Mouse (Mus musculus): ENCODE data around the gene Mov10l1.

The Mov10l1 gene

DNA sequence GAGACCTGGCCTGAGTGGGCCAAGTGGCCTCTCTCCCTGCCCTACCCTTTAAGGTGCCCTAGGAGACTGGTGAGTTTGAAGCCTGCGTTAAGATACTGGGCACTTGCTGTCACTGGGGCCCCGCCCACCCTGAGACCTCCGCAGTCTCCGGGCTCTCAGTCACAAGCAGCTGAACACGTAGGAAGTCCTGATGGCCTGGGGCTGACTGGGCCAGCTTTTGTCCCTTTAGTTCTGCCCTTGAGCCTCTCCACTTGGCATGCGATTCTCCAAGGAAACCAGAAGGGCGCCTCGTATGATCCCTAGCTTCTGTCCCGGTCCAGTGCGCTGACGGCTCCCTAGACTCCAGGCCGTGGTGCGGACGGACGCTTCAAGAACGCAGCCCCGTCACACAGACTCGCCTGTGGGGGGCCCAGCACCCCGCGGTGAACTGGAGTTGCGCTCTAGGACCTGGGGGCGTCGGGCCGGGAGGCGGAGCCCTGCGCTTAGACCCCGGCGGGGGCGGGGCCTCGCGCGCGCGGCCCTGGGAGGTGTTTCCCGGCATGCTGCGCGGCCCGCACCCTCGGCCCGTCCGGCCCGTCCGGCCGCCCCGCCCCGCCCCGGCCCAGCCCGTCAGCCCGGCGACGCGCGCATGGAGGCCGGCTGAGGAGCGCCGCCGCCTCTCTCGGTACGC lies 92.9 kb downstream of the Mov10l1 start:
- peak; percentile 95 for DNase-seq (ENCODE audit: low spot score)

- peak; percentile 71 for DNase-seq (ENCODE audit: low spot score)
Measured at GRCm38 (mm10) chr15:89076156-89076731, 93.5 kb downstream of the Mov10l1 start.

- peak; percentile 90 for DNase-seq (ENCODE audit: low spot score)
Measured at GRCm38 (mm10) chr15:89078208-89078836, 95.6 kb downstream of the Mov10l1 start.

GRCm38 (mm10) chr15:89083906-89084305 lies 101.2 kb downstream of the Mov10l1 start:
- DNase-seq (ENCODE audit: low spot score): no peak

- DNase-seq (ENCODE audit: low spot score): no peak
Measured at GRCm38 (mm10) chr15:89084826-89085225, 102.1 kb downstream of the Mov10l1 start.

DNA sequence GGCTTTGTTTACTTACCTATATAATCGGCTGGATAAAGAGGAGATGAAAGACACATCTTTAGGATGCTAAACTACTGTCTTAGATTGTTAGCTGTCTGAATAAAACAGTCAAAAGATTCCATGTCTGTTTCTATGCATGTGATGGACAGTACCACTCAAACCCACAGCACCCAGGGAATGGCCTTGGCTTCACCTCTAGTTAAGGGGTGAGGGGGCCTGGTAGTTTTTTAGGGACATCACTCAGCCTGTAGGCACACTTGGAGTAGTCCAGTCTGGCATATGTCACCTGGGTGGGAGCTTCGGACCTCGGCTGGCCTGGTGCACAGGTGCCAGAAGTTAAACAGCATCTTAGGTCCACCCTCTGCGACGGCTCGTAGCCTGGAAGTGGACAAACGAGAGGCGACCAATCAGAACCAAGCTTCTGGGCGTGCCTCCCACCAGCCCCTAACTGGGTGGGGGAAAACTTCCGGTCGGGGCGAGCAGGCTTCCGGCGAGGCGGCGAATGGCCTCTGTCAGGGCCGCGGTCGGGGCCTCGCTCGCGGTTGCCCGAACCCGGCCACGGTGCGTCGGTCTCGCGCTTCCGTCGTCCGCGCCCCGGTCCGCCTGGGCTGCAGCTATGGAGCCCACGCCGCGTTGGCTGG lies 106.0 kb downstream of the Mov10l1 start, which contains the start of gene Selenoo:
Gene Selenoo (plus strand): TSS at position 478 of the 641 bp plus-strand sequence.
- DNase-seq (ENCODE audit: low spot score): peak; percentile 95

- DNase-seq (ENCODE audit: low spot score): peak; percentile 70
Measured at GRCm38 (mm10) chr15:89089248-89090051, 106.7 kb downstream of the Mov10l1 start.

- DNase-seq (ENCODE audit: low spot score): peak; percentile 51
Measured at GRCm38 (mm10) chr15:89090662-89091061, 108.0 kb downstream of the Mov10l1 start.

DNA sequence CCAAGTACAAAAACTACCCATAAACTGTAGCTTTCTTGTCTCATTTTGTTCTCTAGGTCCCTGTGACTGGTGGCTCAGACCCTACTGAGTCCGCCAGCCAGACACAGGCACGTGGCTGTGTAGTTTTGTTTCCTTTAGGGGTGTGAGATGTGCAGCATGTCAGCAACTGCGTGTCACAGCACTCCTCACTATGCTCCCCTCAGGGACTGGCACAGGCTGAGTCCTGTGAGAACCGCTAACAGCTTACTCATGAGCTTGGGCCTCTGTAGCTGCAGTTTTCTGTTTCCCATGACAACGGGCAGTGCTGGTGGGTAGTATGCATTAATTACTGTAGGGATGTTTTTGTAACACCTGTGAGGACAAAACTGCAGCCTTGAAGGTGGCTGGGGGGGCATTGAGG lies 109.5 kb downstream of the Mov10l1 start:
- DNase-seq (ENCODE audit: low spot score): no peak

DNA sequence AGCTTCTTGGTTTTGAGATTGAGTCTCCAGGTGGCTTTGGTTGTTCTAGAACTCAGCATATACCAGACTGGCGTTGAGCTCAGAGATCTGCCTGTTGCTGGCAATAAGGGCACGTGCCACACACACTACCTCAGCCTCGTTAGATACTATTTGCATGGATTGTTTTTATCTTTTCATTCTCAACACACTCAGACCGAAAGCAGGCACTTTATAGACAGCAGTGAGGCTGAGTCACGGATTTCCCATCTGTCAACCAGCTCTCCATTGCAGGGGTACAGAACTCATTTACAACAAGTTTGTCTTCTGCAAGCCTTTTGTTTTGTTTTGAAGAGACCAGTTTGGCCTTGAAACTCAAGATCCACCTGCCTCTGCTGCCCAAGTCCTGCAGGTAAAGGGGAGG lies 114.7 kb downstream of the Mov10l1 start:
- DNase-seq (ENCODE audit: low spot score): no peak

- no peak for DNase-seq (ENCODE audit: low spot score)
Measured at GRCm38 (mm10) chr15:89098616-89099015, 115.9 kb downstream of the Mov10l1 start.

- DNase-seq (ENCODE audit: low spot score): no peak
Measured at GRCm38 (mm10) chr15:89100823-89101222, 118.1 kb downstream of the Mov10l1 start.

DNA sequence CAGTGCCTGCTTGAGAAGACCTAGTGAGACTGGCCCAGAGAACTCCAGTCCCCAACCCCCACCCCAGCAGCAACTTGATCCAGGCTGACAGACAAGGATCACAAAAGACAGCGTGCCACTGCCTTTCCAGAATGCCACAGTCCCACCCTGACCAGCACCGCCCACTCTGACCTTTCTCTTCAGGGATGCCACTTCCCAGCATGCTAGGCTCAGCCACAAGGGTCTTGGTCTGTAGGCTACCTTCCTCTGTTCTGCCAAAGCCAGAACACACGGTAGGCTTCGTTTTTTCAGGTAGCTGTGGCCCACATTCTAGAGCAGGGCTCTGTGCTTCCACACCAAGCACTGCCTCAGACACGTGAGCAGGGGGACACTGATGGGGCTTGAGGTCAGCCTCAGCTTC lies 119.9 kb downstream of the Mov10l1 start:
- DNase-seq (ENCODE audit: low spot score): no peak

DNA sequence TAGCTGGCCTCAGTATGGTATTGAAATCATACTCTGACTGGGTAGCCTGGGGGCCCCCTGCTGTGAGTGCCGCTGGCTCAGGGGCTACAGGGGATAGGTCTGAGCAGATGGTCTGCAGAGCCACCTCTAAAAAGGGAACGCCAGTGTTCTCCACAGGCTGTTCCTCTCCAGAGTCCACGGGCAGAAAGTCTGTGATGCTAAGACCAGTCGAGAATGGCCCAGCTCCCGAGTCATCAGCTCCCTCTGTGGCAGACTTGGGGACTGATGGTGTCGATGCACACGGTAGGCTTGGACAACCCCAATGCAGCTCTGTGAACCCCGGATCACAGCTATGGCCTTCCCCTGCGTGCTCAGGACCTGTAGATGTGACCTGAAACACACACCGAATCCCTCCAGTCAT lies 121.2 kb downstream of the Mov10l1 start:
- no peak for DNase-seq (ENCODE audit: low spot score)

DNA sequence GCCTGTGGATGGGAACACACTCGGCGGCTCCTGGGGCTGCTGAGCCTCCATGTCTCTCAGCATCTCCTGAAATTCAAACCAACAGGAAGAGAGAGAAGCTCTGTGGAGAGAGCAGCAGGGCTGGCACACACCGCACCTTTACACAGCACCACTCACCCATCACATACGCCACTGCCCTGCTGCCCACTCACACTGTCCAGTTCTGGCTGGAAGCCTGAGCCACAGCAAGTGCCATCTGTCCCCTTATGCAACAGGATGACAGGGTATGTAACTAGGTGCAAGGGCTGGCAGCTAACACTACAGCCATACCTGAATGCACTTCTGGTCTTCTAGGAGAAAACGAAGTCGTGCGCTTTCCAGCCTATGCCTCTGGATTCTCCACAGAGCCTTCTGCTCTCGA lies 121.7 kb downstream of the Mov10l1 start:
- no peak for DNase-seq (ENCODE audit: low spot score)

Measured in MN1 (cell line).